Mouse (Mus musculus) hindbrain, embryonic 12.5 days (tissue): ENCODE results near the gene Tnfrsf4. TPM values are rescaled to one million over a fixed set of nuclear protein-coding genes. Genes with fewer than 3 reads are reported as not detected.

ENCODE experiments used
- ATAC-seq: fragments of 200-750 bp; cut with Nextera tagmentation; 2 replicates; pipeline ENCODE4 v1.8.0; 2017; ENCODE audit warnings: moderate TSS enrichment; ENCODE audit not compliant: low FRiP score
- H3K27ac ChIP-seq: fragments of 300-500 bp; sonication (generic); 2 replicates; pipeline ENCODE4 v1.5.1; 2016; ENCODE audit warnings: mild to moderate bottlenecking
- H3K27me3 ChIP-seq: fragments of 300-500 bp; sonication (generic); 2 replicates; pipeline ENCODE4 v1.6.1; 2016; ENCODE audit warnings: mild to moderate bottlenecking
- H3K36me3 ChIP-seq: fragments of 300-500 bp; sonication (generic); 2 replicates; pipeline ENCODE4 v1.6.1; 2016; ENCODE audit warnings: mild to moderate bottlenecking
- H3K4me1 ChIP-seq: fragments of 300-500 bp; sonication (generic); 2 replicates; pipeline ENCODE4 v1.6.1; 2016
- H3K4me2 ChIP-seq: fragments of 300-500 bp; sonication (generic); replicated peaks from 2 replicates; pipeline ENCODE4 v1.6.1; 2016; ENCODE audit warnings: mild to moderate bottlenecking
- H3K4me3 ChIP-seq: fragments of 300-500 bp; sonication (generic); 2 replicates; pipeline ENCODE4 v1.5.1; 2016; ENCODE audit warnings: mild to moderate bottlenecking
- H3K9ac ChIP-seq: fragments of 300-500 bp; sonication (generic); 2 replicates; pipeline ENCODE4 v1.6.1; 2016; ENCODE audit warnings: mild to moderate bottlenecking, moderate library complexity
- H3K9me3 ChIP-seq: fragments of 300-500 bp; sonication (generic); replicated peaks from 2 replicates; pipeline ENCODE4 v1.6.1; 2016; ENCODE audit warnings: mild to moderate bottlenecking
- WGBS: fragments of 180-500 bp; shearing (Covaris S2); methylation state at CpG from one replicate; pipeline ENCODE4 v1.1.7; 2016; 5-methylcytosine and 5-hydroxymethylcytosine counted together
- polyA plus RNA-seq: library from polyadenylated mRNA; unstranded; fragments of >200 nt; fragmentation: Nextera tagmentation; extraction: Ambion mirVana; gene quantifications from 2 replicates; pipeline ENCODE4 v1.2.1, GENCODE M21; 2016

Gene Tnfrsf4
- polyA plus RNA-seq, 1 experiment from 2014 or later = 0.76 TPM

DNA sequence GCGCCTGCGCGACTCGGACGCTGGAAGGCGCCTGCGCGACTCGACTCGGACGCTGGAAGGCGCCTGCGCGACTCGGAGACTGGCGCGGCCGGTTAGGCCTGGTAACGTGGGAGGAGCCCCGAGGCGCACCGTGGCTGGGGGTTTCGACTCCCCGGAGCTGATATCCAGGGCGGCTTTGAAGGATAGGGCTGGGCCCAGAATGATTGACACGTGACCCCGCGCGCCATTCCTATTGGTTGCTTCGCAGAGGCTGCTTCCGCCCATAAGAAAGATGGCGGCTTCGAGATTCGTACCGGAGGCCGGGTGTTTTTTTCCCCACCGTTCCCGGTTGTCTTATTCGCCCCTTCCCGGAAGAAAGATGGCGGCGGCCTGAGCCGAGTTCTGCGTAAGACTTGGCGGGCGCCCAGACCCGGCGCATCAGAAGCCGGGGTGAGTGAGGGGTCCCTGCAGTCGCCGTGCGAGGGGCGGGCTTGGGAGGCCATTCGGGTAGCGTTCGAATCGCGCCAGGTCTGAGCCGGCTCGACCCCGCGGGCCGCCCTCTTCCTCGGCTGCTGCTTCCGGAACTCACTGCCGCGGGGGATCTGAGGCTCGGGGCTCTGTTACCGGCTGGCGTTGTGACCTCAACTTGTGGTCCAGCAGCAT lies 20.6 kb upstream of the Tnfrsf4 start:
- Histone ChIP-seq H3K27me3 (no peaks in the 10 kb centered on the region), H3K27ac (peak overlapping the region; percentile 95), H3K36me3 (peaks cover 12% of the 10 kb centered on the region), H3K9ac (peak overlapping the region; percentile 81), H3K4me2 (peak overlapping the region; percentile 75), H3K4me3 (peak overlapping the region; percentile 62), H3K4me1 (peaks cover 22% of the 10 kb centered on the region), H3K9me3 (no peaks in the 10 kb centered on the region)
- peak; percentile 82 for ATAC-seq
- WGBS = under 1% methylated on average over 70 of the region's 70 CpGs

DNA sequence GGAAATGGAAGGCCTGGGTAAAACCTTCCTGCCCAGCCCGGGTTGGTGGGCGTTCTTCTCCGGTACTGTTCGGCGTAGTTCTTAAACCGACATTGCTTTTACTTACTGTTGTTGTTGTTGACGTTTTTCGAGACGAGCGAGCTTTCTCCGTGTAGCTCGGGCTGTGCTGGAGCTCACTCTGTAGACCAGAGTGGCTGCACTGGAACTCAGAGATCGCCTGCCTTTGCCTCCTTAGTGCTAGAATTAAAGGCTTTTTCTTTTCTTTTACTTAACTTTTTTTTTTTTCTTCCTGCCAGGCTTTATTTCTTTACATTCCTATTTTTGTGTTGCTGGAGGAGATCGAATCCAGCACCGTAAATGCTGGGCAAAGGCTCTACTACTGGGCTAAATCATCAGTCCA lies 20.0 kb upstream of the Tnfrsf4 start:
- ATAC-seq = no peak
- H3K27me3 ChIP-seq = no peaks in the 10 kb centered on the region
- no peaks in the 10 kb centered on the region for H3K9me3 ChIP-seq
- H3K36me3 ChIP-seq = peaks cover 18% of the 10 kb centered on the region
- H3K4me3 ChIP-seq = peak overlapping the region; percentile 62
- H3K4me2 ChIP-seq = peak overlapping the region; percentile 75
- peak overlapping the region; percentile 95 for H3K27ac ChIP-seq
- H3K4me1 ChIP-seq = peaks cover 22% of the 10 kb centered on the region
- peak overlapping the region; percentile 81 for H3K9ac ChIP-seq
- WGBS = 6% methylated on average over 15 of the region's 15 CpGs

DNA sequence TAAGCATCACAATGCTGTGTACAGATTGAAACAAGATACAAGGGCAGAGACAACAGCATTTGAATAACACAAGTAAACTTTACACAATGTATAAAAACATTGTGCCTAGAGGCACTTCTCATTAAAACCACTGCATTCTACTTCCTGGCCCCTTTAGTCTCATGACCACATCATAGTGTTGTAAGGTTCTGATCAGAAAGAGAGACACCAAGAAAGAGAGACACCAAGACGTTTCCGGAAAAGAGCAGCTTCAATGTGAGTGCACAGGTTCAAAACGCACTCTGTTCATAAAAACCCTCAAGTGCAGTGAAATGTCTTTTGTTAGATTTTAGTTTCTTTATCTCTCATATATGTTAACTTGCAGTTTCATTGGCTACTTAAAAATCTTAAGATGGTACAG lies 9.5 kb upstream of the Tnfrsf4 start:
- Histone ChIP-seq H3K9me3 (no peaks in the 10 kb centered on the region), H3K4me3 (no peak overlapping the region), H3K36me3 (peaks cover 91% of the 10 kb centered on the region), H3K9ac (no peak overlapping the region), H3K4me2 (no peak overlapping the region), H3K27ac (no peak overlapping the region), H3K27me3 (no peaks in the 10 kb centered on the region), H3K4me1 (no peaks in the 10 kb centered on the region)
- ATAC-seq = no peak
- 90% methylated on average over 3 of the region's 3 CpGs for WGBS

DNA sequence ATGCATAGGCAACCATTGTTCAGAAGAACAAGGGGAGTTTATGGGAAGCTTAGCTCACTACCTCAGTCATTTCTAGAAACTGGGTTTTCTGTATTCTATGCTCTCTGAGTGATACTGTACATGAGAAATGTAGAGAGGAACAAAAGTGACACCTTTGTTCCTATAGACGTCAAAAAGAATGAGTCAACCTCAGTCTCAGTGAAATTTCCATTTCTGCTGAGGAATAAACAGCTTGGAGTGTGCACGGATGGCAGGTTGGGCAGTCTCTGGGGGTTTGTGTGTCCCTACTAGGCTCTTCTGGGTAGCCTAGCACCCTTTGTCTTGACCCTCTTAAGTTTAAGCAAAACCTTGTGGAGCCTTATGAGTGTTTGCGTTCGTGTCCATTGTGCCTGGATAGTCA lies 5.3 kb upstream of the Tnfrsf4 start:
- Histone ChIP-seq H3K9ac (no peak overlapping the region), H3K4me2 (no peak overlapping the region), H3K36me3 (peaks cover 91% of the 10 kb centered on the region), H3K9me3 (no peaks in the 10 kb centered on the region), H3K4me3 (no peak overlapping the region), H3K27me3 (no peaks in the 10 kb centered on the region), H3K4me1 (no peaks in the 10 kb centered on the region), H3K27ac (no peak overlapping the region)
- 96% methylated on average over 4 of the region's 4 CpGs for WGBS
- ATAC-seq = no peak

DNA sequence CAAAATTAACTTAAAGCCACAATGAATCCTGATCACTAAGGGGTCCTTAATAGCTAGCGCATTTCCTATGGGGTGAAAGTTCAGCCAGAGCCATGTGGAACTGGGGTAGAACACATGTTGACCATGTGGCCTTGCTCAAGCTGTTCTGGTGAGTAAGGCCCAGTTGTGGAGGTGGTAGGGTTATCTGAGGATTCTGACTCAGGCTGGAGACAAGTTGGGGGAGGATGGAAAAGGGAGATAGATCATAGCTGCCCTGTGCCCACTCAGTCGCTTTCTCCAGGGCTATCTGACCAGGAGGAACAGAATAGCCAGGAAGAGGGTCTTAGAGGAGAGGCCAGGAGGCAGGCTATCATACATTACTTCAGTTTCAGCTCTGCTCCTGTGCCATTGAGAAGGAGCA lies 793 bp downstream of the Tnfrsf4 start:
- Histone ChIP-seq H3K4me1 (no peaks in the 10 kb centered on the region), H3K27ac (no peak overlapping the region), H3K4me3 (no peak overlapping the region), H3K9ac (no peak overlapping the region), H3K4me2 (no peak overlapping the region), H3K27me3 (no peaks in the 10 kb centered on the region), H3K36me3 (peaks cover 62% of the 10 kb centered on the region), H3K9me3 (no peaks in the 10 kb centered on the region)
- ATAC-seq = no peak
- 89% methylated on average over 2 of the region's 2 CpGs for WGBS

DNA sequence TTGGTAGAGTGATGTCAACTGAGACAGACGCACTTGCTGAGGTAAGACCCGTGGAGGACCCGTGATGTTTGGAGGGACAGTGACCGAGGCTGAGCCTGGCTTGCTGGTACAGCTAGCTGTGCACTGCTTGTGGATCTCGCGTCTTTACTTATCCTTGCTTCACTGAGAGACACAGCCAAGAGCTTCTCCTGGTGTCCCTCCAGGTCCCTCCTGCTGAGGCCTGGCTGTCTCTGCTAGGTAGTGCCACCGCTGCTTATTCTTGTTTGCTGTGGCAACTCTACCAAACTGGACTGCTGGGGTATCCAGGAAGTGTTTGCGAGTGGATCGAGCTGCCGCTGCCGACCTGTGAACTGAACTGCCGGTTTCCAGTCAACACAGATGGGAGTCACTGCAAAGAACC lies 6.1 kb downstream of the Tnfrsf4 start:
- Histone ChIP-seq H3K36me3 (peaks cover 38% of the 10 kb centered on the region), H3K4me3 (no peak overlapping the region), H3K4me1 (no peaks in the 10 kb centered on the region), H3K9ac (no peak overlapping the region), H3K27me3 (no peaks in the 10 kb centered on the region), H3K27ac (no peak overlapping the region), H3K4me2 (no peak overlapping the region), H3K9me3 (no peaks in the 10 kb centered on the region)
- 90% methylated on average over 12 of the region's 12 CpGs for WGBS
- no peak for ATAC-seq

DNA sequence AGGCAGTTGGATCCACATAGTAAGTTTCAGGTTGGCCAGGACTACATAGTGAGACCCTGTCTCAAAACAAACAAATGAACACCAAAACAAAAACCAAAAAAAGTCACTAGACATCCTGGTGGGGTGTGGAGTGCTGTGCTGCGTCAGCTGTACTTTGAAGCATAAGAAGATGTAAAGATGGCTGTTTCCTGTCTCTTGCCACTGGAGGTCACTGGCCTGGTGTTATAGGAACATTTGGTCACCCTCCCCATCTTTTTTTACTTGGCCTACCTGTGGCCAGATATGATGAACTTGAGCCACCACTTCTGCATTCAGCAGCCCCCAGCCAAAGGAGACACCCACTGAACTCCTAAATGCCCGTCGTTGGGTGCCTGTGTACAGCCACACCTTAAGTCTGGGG lies 7.7 kb downstream of the Tnfrsf4 start:
- WGBS = 81% methylated on average over 3 of the region's 3 CpGs
- no peaks in the 10 kb centered on the region for H3K27me3 ChIP-seq
- ATAC-seq = no peak
- H3K4me3 ChIP-seq = no peak overlapping the region
- H3K36me3 ChIP-seq = peaks cover 30% of the 10 kb centered on the region
- H3K9ac ChIP-seq = no peak overlapping the region
- no peak overlapping the region for H3K27ac ChIP-seq
- no peaks in the 10 kb centered on the region for H3K4me1 ChIP-seq
- no peaks in the 10 kb centered on the region for H3K9me3 ChIP-seq
- no peak overlapping the region for H3K4me2 ChIP-seq

DNA sequence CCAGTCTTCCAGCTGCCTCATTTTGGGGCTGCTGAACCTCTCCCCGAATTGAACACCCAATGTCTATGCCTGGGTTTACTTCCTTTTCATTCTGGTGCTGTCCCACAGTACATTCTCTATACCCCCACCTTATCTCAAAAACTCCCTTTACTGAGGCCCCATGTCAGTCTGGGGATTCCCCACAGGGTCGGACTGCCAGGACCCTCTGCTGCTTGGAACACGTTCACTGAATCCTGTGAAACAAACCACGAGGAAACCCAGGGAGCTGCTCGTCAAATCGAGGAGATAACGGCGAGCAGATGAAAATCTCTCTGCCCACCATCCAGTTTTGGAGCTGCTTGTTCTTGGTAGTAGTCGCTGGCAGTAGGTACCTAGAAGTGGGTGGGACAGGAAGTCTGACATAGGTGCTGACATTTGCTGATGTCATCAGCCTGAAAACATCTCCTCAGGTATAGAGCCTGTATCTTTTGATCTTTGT lies 8.3 kb downstream of the Tnfrsf4 start:
- Histone ChIP-seq H3K9ac (no peak overlapping the region), H3K9me3 (no peaks in the 10 kb centered on the region), H3K27me3 (no peaks in the 10 kb centered on the region), H3K4me3 (no peak overlapping the region), H3K4me2 (no peak overlapping the region), H3K4me1 (no peaks in the 10 kb centered on the region), H3K27ac (no peak overlapping the region), H3K36me3 (peaks cover 33% of the 10 kb centered on the region)
- ATAC-seq = no peak
- 74% methylated on average over 9 of the region's 9 CpGs for WGBS

DNA sequence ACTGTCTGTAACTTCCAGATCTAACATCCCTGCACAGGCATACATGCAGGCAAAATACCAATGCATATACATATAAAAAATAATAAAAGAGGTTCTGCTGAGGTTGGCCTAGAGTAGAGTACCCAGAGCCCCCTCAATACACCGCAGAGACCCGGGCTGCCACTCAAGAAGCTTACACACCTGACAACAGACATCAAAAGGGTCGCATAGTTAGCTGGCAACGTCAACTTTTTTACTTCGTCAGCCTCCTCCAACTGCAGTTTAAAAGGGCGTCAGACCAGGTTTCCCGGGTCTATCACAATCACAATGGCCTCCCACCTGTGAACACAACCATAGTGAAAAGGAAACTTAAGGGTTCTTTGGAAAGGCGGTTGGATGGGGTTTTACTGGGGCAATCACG lies 9.9 kb downstream of the Tnfrsf4 start:
- Histone ChIP-seq H3K4me1 (no peaks in the 10 kb centered on the region), H3K27me3 (no peaks in the 10 kb centered on the region), H3K36me3 (peaks cover 48% of the 10 kb centered on the region), H3K9me3 (no peaks in the 10 kb centered on the region), H3K27ac (no peak overlapping the region), H3K4me2 (no peak overlapping the region), H3K4me3 (no peak overlapping the region), H3K9ac (no peak overlapping the region)
- 86% methylated on average over 9 of the region's 9 CpGs for WGBS
- no peak for ATAC-seq

DNA sequence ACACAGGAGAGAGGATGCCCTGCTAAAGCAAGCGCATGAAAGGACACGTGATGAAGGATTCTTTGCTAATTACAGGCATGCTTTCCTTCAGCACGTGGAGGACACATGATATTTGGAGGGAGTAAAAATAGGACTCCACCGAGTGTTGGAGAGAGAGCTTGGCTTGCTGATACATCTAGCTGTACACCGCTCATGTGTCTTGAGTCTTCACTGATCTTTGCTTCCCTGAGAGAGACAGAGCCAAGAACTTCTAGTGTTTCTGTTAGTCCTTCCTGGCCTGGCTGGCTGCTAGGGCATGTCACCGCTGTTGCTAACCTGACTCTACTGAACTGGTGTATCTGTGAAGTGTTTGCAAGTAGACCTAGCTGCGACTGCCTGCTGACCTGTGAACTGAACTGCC lies 10.5 kb downstream of the Tnfrsf4 start:
- Histone ChIP-seq H3K4me3 (no peak overlapping the region), H3K9ac (no peak overlapping the region), H3K27me3 (no peaks in the 10 kb centered on the region), H3K27ac (no peak overlapping the region), H3K36me3 (peaks cover 49% of the 10 kb centered on the region), H3K9me3 (no peaks in the 10 kb centered on the region), H3K4me1 (no peaks in the 10 kb centered on the region), H3K4me2 (no peak overlapping the region)
- ATAC-seq = no peak
- WGBS = 92% methylated on average over 7 of the region's 7 CpGs

DNA sequence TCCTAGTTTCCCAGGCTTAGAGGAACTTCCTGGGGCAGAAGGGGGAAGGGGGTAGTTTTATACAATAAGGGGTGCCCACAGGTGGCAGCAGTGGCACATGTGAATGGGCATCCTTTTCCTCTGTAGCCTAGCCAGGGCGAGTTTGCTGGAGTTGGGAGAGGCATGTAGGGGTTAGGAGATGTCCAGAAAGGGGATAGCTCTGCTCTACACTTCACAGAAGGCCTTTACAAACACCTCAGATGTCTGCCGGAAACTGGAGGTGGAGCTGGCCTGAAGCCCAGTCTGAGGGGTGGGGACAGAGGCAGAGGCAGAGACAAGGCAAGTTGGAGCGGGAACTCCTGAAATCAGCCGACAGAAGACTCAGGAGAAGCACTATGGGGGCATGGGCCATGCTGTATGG lies 12.4 kb downstream of the Tnfrsf4 start, which contains the start of gene Tnfrsf18:
Gene Tnfrsf18, plus strand, starts transcription at position 152 of the 400 bp plus-strand sequence.
- H3K27me3 ChIP-seq = no peaks in the 10 kb centered on the region
- H3K9ac ChIP-seq = no peak within 1 kb of the TSS
- peaks cover 10% of the 10 kb centered on the region for H3K4me1 ChIP-seq
- no peaks in the 10 kb centered on the region for H3K9me3 ChIP-seq
- no peak for ATAC-seq
- no peak within 1 kb of the TSS for H3K4me3 ChIP-seq
- 72% methylated on average over 4 of the region's 4 CpGs for WGBS
- peaks cover 43% of the 10 kb centered on the region for H3K36me3 ChIP-seq
- H3K27ac ChIP-seq = no peak within 1 kb of the TSS
- no peak within 1 kb of the TSS for H3K4me2 ChIP-seq

DNA sequence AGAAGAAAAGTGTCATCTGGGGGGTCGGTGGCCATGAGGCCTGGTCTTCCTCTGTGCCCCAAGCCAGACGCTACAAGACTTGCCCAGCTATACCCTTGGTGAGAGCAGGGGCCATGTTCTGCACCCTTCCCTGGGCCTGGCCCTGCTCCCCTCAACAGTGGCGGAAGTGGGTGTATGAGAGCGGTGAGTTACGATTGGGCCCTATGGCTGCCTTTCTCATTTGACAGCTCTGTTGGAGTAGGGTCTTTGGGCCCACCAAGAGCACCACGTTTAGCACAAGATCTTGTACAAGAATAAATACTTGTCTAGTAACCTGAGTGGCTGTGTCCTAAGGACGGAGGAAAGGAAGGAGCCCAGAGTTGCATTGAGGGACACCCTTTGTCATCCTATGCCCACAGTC lies 14.9 kb downstream of the Tnfrsf4 start:
- Histone ChIP-seq H3K27me3 (no peaks in the 10 kb centered on the region), H3K4me1 (peaks cover 22% of the 10 kb centered on the region), H3K4me3 (no peak overlapping the region), H3K9ac (no peak overlapping the region), H3K4me2 (no peak overlapping the region), H3K9me3 (no peaks in the 10 kb centered on the region), H3K36me3 (peaks cover 34% of the 10 kb centered on the region), H3K27ac (no peak overlapping the region)
- ATAC-seq = no peak
- 90% methylated on average over 7 of the region's 7 CpGs for WGBS

DNA sequence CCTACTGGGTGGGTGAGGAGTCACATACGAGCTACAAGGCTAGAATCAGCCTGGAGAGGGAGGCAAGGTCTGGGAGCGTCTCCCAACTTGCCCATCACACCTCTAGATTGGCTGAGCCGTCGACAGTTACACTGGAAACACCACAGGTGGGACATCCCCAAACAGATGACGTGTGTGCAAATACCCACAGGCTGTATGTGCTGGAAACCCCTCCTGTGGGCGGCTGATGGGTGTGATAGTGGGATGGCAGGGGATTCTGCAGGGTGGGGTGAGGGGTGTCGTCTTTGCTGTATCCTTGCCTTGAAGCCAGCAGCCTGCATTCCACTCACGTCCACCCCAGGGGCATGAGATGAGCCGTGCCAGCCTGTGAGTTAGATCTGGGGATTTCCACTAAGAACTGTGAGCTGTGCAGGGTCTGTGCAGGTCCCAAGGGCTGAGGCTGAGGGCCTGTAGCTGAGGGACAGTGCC lies 17.0 kb downstream of the Tnfrsf4 start:
- ATAC-seq = peak; percentile 5; the same call in 1 of the 2 replicates
- Histone ChIP-seq H3K27ac (peak overlapping the region; percentile 87), H3K36me3 (peaks cover 33% of the 10 kb centered on the region), H3K9me3 (no peaks in the 10 kb centered on the region), H3K9ac (peak overlapping the region; percentile 65), H3K4me3 (peak overlapping the region; percentile 44), H3K4me1 (peaks cover 30% of the 10 kb centered on the region), H3K4me2 (peak overlapping the region; percentile 59), H3K27me3 (peaks cover 18% of the 10 kb centered on the region)
- WGBS = 72% methylated on average over 9 of the region's 9 CpGs
